ENCODE assay signal across 8 mouse cellular contexts in genomic region chr10:61476440-61477165, GRCm38 (mm10). TPM values are rescaled to one million over a fixed set of nuclear protein-coding genes. Genes with fewer than 3 reads are reported as not detected.
DNase-seq lines count a peak whose midpoint lies in the region; ATAC-seq and TF ChIP-seq lines count a peak whose summit lies in the region.

No protein-coding gene starts in this region.

- H3K36me3 ChIP-seq in lung, postnatal 0 days (ENCODE audit: insufficient read depth, low read length) = no peaks in the 10 kb centered on the region
- H3K36me3 ChIP-seq in forebrain, embryonic 10.5 days (replicated peaks) = no peaks in the 10 kb centered on the region
- no peaks in the 10 kb centered on the region for H3K36me3 ChIP-seq in hindbrain, embryonic 10.5 days
- no peaks in the 10 kb centered on the region for H3K36me3 ChIP-seq in midbrain, embryonic 11.5 days (ENCODE audit: control insufficient read depth, insufficient read depth, low read length)

- no peak overlapping the region for H3K27ac ChIP-seq in lung, postnatal 0 days (ENCODE audit: low read length)
- H3K27ac ChIP-seq in forebrain, embryonic 10.5 days = peak overlapping the region; percentile 94
- peak overlapping the region; percentile 95 for H3K27ac ChIP-seq in hindbrain, embryonic 10.5 days
- no peak overlapping the region for H3K27ac ChIP-seq in midbrain, embryonic 11.5 days (ENCODE audit: low read depth, low read length)

- 0 out of 2 replicates have a peak overlapping the region, but pooled peaks have one; percentile 50 for H3K9ac ChIP-seq in lung, postnatal 0 days (replicated peaks; ENCODE audit: low read depth)
- H3K9ac ChIP-seq in midbrain, embryonic 11.5 days (ENCODE audit: low read length) = peak overlapping the region; percentile 69

- peak overlapping the region; percentile 97 for H3K4me2 ChIP-seq in lung, postnatal 0 days (replicated peaks; ENCODE audit: low read depth, low read length)
- peak overlapping the region; percentile 91 for H3K4me2 ChIP-seq in midbrain, embryonic 11.5 days

- WGBS in lung, postnatal 0 days = 5% methylated on average over 15 of the region's 15 CpGs
- 4% methylated on average over 15 of the region's 15 CpGs for WGBS in forebrain, embryonic 10.5 days
- 3% methylated on average over 15 of the region's 15 CpGs for WGBS in hindbrain, embryonic 10.5 days
- WGBS in midbrain, embryonic 11.5 days = 2% methylated on average over 15 of the region's 15 CpGs

- no peak for TF ChIP-seq CTCF in lung, postnatal 0 days (IDR thresholded peaks at IDR 0.05)

- DNase-seq in lung, postnatal 0 days (ENCODE audit: low spot score) = no peak
- DNase-seq in lung, adult 18-20 months = no peak
- DNase-seq in forebrain, embryonic 10.5 days (ENCODE audit: extremely low spot score, low spot score) = no peak
- peak; percentile 25 for DNase-seq in hindbrain, embryonic 10.5 days (ENCODE audit: low spot score)
- no peak for DNase-seq in midbrain, embryonic 11.5 days (ENCODE audit: low spot score, missing footprints)
- DNase-seq in cerebellum, postnatal 36 days = no peak
- DNase-seq in yolk sac, embryonic 10.5 days (ENCODE audit: low spot score) = no peak
- no peak for DNase-seq in left cerebral cortex, adult 8-10 months (ENCODE audit: low spot score in 2 of 2)

- H3K4me1 ChIP-seq in lung, postnatal 0 days (ENCODE audit: insufficient read depth, low read depth, low read length) = peaks cover 5% of the 10 kb centered on the region; the same call in 1 of the 2 replicates
- peaks cover 32% of the 10 kb centered on the region for H3K4me1 ChIP-seq in forebrain, embryonic 10.5 days
- peaks cover 35% of the 10 kb centered on the region for H3K4me1 ChIP-seq in hindbrain, embryonic 10.5 days (replicated peaks)
- H3K4me1 ChIP-seq in midbrain, embryonic 11.5 days (ENCODE audit: control insufficient read depth, insufficient read depth, low read length) = 0 out of 2 replicates have a peak, but pooled peaks cover 3% of the 10 kb centered on the region

- no peaks in the 10 kb centered on the region for H3K9me3 ChIP-seq in lung, postnatal 0 days (ENCODE audit: low read length)
- no peaks in the 10 kb centered on the region for H3K9me3 ChIP-seq in forebrain, embryonic 10.5 days
- no peaks in the 10 kb centered on the region for H3K9me3 ChIP-seq in hindbrain, embryonic 10.5 days
- no peaks in the 10 kb centered on the region for H3K9me3 ChIP-seq in midbrain, embryonic 11.5 days (ENCODE audit: control insufficient read depth, low read length)

- TF ChIP-seq EP300 in lung, postnatal 0 days (IDR thresholded peaks at IDR 0.05) = no peak

- ATAC-seq in lung, postnatal 0 days = no peak
- ATAC-seq in midbrain, embryonic 11.5 days (ENCODE audit: low FRiP score) = peak; percentile 6; the same call in 1 of the 2 replicates

- H3K4me3 ChIP-seq in lung, postnatal 0 days (ENCODE audit: low read depth, low read length) = peak overlapping the region; percentile 68
- H3K4me3 ChIP-seq in forebrain, embryonic 10.5 days = peak overlapping the region; percentile 86
- H3K4me3 ChIP-seq in hindbrain, embryonic 10.5 days = peak overlapping the region; percentile 86
- peak overlapping the region; percentile 51 for H3K4me3 ChIP-seq in midbrain, embryonic 11.5 days (ENCODE audit: low read depth, low read length)

- H3K27me3 ChIP-seq in lung, postnatal 0 days (replicated peaks; ENCODE audit: insufficient read depth, low read length) = no peaks in the 10 kb centered on the region
- peaks cover 22% of the 10 kb centered on the region for H3K27me3 ChIP-seq in forebrain, embryonic 10.5 days (ENCODE audit: poor library complexity, severe bottlenecking)
- H3K27me3 ChIP-seq in hindbrain, embryonic 10.5 days (ENCODE audit: insufficient read depth, poor library complexity, severe bottlenecking) = peaks cover 29% of the 10 kb centered on the region
- H3K27me3 ChIP-seq in midbrain, embryonic 11.5 days (ENCODE audit: control insufficient read depth, insufficient read depth, low read length) = no peaks in the 10 kb centered on the region

RNA-seq across cellular contexts. Expression of gene Lrrc20, which starts 1.0 kb away (rescaled TPM):
- 5.8 and 6.6 TPM in 2 replicates for polyA plus RNA-seq in lung, postnatal 0 days (2015; fragmentation: Nextera tagmentation; extraction: Ambion mirVana)
- 9.7 and 9.9 TPM in 2 replicates for polyA plus RNA-seq in forebrain, embryonic 10.5 days (2016; fragmentation: Nextera tagmentation; extraction: Ambion mirVana)
- polyA plus RNA-seq in hindbrain, embryonic 10.5 days (2016; fragmentation: Nextera tagmentation; extraction: Ambion mirVana) = 9.8 and 13.5 TPM in 2 replicates
- 9.8 and 11.3 TPM in 2 replicates for polyA plus RNA-seq in midbrain, embryonic 11.5 days (2014; fragmentation: Nextera tagmentation; extraction: Ambion mirVana)
- total RNA-seq in left cerebral cortex, adult 8-10 months (2022) = 10 to 100 TPM; 18.8 to 22.2 (median 20.4) TPM

RNA-seq across cellular contexts. Expression of gene Eif4ebp2, which starts 24.1 kb away (rescaled TPM):
- polyA plus RNA-seq in lung, postnatal 0 days (2015; fragmentation: Nextera tagmentation; extraction: Ambion mirVana) = 61.3 and 62.5 TPM in 2 replicates
- polyA plus RNA-seq in forebrain, embryonic 10.5 days (2016; fragmentation: Nextera tagmentation; extraction: Ambion mirVana) = 98.9 and 104 TPM in 2 replicates
- polyA plus RNA-seq in hindbrain, embryonic 10.5 days (2016; fragmentation: Nextera tagmentation; extraction: Ambion mirVana) = 76.8 and 86.0 TPM in 2 replicates
- 30.4 and 32.6 TPM in 2 replicates for polyA plus RNA-seq in midbrain, embryonic 11.5 days (2014; fragmentation: Nextera tagmentation; extraction: Ambion mirVana)
- 10 to 100 TPM; 42.8 to 45.8 (median 44.4) TPM for total RNA-seq in left cerebral cortex, adult 8-10 months (2022)

RNA-seq across cellular contexts. Expression of gene Nodal, which starts 58.8 kb away (rescaled TPM):
- polyA plus RNA-seq in lung, postnatal 0 days (2015; fragmentation: Nextera tagmentation; extraction: Ambion mirVana) = 0.37 TPM in 2 replicates
- polyA plus RNA-seq in forebrain, embryonic 10.5 days (2016; fragmentation: Nextera tagmentation; extraction: Ambion mirVana) = 0.42 and 0.50 TPM in 2 replicates
- 0.12 and 0.24 TPM in 2 replicates for polyA plus RNA-seq in hindbrain, embryonic 10.5 days (2016; fragmentation: Nextera tagmentation; extraction: Ambion mirVana)
- 0.10 TPM in 1 of 2 replicates, not detected in the other for polyA plus RNA-seq in midbrain, embryonic 11.5 days (2014; fragmentation: Nextera tagmentation; extraction: Ambion mirVana)
- under 1 TPM; 0.21 to 0.30 (median 0.22) TPM for total RNA-seq in left cerebral cortex, adult 8-10 months (2022)

Comparison
In these comparisons a context has a peak if more than half of its experiments do, and no peak if none do; other contexts are left out.
1. H3K27ac ChIP-seq: peak in forebrain, embryonic 10.5 days (single experiment) and hindbrain, embryonic 10.5 days (single experiment); none in lung, postnatal 0 days (single experiment) and midbrain, embryonic 11.5 days (single experiment).
2. Peak in every context shown above with its lines, with median percentiles within 50 percentile points of each other: H3K4me3 ChIP-seq.